Mouse (Mus musculus): ENCODE measurements around the gene Hoxc13. TPM values are rescaled to one million over a fixed set of nuclear protein-coding genes. Genes with fewer than 3 reads are reported as not detected.

The Hoxc13 gene
- total RNA-seq (2021) = not detected
- long read RNA-seq, experiment 1 = 0 reads
- long read RNA-seq, experiment 2 = 0 reads

DNA sequence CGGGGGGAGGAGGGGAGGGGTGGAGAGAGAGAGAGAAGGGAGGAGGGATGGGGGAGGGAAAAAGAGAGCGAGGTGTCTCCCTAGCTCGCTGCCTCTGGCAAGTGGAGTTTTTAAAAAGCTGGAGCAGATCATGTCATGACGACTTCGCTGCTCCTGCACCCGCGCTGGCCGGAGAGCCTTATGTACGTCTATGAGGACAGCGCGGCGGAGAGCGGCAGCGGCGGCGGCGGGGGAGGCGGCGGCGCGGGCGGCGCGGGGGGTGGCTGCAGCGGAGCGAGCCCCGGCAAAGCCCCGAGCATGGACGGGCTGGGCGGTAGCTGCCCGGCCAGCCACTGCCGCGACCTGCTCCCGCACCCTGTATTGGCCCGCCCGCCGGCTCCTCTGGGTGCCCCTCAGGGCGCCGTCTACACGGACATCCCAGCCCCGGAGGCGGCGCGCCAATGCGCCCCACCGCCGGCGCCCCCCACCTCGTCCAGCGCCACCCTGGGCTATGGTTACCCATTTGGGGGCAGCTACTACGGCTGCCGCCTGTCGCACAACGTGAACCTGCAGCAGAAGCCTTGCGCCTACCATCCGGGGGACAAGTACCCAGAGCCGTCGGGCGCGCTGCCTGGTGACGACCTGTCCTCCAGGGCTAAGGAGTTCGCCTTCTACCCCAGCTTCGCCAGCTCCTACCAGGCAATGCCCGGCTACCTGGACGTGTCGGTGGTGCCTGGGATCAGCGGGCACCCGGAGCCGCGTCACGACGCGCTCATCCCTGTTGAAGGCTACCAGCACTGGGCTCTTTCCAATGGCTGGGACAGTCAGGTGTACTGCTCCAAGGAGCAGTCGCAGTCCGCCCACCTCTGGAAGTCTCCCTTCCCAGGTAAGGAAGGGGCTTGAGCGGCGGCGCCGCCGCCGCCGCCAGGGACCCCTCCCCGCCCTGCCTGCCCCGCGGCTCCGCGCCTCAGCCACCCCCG lies at the start of gene Hoxc13:
TSS of gene Hoxc13 (plus strand) at position 51 of the 959 bp plus-strand sequence.
- DNase-seq = no peak

DNA sequence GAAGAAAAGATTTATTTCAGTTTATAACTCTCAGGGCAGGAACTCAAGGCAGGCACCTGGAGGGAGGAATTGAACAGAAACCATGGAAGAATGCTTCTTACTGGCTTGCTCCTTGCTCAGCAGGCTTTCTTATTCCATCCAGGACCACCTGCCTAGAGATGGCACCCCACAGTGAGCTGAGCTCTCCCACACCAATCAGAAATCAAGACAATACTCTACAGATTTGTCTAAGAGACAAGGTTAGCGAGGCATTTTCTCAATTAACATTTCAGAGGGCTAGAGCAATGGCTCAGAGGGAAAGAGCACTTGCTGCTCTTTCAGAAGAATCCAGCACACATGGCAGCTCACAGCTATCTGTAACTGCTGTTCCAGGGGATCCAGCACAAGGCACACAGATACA lies 35.1 kb upstream of the Hoxc13 start:
- DNase-seq = no peak

DNA sequence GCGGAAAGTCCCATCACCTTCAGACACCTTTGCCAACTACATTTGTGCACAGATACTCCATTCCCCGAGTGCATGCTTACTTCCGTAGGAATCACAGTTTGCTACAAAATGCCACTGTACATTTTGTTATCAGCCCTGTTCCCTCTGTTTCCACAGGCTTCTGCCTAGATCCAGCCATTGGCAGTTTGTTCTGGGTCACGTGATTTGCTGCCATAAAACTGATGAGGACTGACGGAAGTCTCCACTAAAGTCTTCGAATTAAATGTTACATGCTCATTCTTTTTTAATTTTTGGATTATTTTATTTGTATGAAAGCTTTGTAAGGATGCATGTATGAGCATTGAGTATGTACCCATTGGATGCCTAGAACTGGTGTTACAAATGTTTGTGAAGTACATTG lies 25.8 kb upstream of the Hoxc13 start:
- DNase-seq = no peak

DNA sequence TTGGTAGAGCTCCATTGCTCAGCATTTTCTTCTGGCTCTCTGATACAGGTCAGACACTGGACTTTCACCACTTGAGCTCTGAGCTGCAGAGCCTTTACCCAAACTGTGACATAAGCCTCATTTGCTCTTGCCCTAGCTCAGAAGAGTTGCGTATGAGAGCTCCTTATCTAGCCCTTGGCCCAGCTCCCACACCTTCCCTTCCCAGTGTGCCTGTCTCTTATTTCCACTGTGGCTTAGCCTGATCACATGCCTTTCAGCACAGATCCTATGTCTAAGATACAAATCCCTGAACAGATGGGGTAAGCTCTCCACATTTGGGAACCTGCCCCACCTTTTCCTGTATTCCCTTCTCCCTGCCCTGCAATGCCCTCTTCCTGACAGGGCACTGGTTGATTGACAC lies 16.0 kb upstream of the Hoxc13 start:
- no peak for DNase-seq

DNA sequence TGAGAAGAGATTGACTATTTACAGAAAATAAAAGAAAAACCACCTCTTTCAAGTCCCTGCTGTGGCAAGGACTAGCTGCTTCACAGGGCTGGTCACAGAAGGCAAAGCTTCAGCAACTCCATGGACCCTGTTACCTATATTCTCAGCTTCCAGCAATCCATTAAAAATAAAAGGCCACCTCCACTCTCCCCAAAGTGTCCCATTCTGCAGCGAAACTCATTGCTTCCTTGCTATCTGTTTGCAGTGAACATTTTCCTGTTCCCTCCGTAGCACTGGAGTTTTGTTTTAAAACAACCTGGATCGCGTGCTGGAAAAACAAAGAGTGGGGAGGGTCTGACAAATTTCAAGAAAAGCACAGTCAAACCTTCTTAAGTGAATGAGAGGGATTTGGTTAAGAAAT lies 11.4 kb upstream of the Hoxc13 start:
- no peak for DNase-seq

DNA sequence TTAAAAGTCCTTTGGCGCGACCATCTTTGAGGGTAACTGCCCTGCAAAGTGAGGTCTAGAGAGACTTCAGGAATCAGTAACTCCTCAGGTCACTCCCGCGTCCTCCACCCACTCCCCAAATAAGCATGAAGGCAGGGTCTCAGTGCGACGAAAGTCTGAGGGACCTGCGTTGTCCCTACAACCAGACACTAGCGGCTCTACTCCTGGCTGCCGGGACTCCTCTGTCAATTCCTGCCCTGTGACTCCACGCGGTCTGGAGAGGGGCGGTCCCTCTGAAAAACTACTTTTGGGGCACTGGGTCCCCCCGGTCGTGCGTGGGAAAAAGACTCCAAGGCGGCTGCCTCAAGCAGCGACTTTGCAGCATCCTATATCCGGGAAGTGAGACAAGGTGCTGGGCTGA lies 10.9 kb upstream of the Hoxc13 start:
- no peak for DNase-seq

DNA sequence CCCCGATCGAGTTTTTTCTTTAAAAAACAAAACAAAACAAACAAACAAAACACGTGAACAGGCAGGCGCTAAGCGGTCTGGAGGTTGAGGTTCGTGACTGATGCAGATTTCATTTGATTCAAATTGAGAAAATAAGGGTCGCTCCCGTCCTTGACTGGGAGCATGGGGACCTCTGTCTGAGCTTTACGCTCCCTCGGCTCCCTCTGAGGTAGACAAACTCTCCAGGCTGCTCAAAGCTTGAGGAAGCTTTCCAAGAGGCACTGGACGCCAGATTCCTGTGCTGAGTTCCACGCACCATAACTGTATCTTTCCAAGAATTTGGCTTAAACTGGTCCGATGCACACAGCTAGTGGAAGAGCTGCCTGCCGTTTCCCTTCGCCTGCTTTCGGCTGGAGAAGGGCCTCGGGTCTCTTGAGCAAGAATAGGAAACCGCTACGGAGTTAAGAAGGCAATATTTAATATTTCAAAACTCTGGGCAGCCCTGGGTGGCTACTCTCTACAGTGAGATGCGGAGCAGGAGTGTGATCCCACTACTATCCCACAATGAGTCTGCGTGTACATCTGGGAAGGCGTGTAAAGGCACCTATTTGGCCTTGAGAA lies 10.3 kb upstream of the Hoxc13 start:
- DNase-seq = no peak

DNA sequence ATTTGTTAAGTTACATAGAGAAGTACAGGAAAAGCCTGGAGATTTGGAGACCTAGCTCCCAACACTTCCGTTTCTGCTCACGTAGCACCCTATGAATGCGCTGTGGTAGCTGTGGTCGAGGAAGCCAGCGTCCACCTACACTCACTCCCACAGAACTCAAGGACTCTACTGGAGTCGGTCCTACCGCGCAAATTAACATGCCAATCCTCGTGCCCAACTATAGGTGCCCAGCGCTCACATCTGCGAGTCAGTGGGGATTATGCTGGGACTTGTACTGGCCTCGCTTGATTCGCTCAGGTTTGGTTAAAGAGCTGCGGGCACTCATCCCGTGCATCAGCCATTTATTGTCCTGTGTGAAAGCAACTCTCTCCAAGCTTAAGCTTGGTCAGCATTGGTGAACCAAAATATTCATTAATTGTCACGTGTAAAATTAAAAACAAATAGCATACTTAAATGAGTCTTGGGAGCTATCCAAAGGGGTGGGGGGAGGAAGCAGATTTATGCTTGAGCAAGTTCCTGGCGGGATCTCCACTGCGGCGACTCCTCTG lies 7.8 kb upstream of the Hoxc13 start:
- no peak for DNase-seq

DNA sequence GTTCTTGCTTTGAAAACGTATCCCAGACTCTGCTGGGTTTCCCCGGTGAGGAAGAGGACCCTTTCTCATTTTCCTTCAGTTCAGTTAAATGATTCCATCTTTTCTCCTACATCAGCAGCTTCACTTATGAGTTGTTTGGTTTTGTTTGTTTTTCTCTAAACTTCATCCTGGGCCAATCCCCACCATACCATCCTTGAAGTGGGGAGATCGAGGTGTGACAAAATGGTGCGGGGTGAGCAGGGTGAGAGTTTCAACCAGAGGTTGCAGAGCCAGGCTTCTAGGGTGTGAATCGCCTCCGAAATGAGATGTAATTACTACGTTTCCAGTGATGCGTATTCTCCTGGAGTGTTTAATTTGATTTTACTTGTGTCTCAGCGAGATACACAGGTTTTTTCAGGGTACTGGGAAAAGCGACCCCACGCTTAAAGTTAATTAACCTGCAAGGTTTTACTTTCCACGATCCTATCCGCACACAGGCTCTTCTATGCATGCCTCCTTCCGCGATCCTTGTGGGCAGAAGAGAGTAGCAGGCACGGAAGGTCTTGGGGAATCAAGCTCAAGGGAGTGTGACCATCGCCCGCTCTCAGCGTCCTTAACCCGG lies 2.8 kb upstream of the Hoxc13 start:
- DNase-seq = no peak

DNA sequence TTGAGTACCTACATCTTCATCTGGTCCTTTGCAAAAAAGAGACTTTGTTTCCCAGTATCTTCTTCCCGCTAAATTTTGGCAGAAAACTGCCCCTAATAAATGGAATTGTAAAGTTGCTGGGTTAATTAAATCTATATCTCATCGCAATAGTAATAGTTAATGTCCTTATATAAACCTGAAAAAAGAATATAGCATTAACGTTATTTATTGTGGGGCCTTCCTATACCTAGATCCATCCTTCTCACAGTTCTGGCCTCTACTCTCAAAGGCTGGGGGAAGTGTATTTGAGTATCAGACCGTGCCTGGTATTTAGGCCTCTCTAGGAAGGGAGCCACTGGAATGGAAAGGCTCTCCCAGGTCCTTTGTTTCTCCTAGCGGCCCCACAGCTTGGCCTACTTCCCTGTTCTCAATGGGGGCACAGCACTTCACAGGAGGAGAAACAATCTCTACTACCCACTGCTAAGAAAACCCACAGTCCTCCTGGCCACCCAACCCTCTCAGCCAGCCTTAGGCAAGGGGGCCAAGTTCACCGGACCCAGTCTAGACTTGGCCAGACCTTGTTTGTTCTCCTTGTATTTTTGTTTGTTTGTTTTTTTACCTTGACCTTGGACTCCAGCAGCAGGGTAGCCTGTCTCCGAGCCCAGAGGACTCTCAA lies 2.2 kb upstream of the Hoxc13 start:
- DNase-seq = no peak

DNA sequence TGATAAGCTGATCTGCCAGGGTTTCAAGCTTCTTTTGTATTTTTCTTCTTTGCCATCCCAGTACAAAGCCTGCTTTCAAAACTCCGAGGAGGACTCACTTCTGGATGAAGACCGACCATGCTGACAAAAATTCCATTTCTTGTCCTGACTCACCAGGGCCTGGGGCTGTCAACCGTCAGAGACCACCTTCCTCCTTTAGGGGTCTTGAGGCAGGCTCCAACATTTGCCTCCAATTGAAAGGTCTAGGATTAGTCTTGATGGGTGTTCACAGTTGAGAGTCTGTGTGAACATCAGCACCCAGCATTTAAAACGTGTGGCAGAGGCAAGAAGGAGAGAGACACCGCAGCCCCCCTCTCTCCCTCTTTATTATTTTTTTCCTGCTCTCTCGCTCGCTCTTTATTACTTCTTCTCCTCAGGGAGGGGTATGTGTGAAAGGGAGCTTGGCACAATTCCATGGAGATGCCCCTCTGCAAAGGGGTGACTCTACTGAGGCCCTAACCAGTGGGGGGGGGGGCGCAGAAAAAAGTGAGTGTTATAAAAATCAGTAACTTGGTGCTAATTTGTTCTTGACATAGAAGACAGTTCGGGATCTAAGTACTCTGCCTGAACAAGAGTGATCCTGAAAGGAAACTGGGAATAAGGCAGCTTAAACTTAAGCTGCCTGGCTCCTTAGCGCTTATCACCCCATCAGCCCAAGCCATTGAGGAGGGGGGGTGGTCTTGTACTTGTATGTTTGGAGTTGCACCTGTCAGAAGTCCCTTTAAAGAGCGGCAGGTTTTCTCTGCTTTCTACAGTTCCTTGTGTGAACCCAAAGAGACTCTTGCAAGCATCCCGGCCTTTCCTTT lies 1.3 kb upstream of the Hoxc13 start:
- no peak for DNase-seq

DNA sequence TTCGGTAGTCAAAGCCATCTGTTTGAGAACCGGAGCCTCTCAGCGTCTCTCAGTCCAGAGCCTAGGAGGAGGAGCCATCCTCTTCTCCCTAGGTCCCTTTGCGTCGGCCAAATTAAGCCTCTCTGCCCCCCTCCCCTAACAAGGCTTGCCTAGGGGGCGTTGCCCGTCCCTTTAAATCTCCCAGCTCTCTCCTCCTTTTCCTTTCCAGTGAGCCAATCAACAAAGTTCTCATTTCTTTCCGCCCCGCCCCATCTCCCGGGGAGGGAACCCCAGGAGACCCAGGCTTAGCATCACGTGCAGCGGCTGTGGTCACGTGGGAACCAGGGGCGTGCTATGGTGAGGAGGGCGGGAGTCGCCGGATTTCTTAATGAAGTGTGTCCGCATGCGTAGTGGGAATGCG lies 284 bp upstream of the Hoxc13 start:
- DNase-seq = peak; percentile 67

DNA sequence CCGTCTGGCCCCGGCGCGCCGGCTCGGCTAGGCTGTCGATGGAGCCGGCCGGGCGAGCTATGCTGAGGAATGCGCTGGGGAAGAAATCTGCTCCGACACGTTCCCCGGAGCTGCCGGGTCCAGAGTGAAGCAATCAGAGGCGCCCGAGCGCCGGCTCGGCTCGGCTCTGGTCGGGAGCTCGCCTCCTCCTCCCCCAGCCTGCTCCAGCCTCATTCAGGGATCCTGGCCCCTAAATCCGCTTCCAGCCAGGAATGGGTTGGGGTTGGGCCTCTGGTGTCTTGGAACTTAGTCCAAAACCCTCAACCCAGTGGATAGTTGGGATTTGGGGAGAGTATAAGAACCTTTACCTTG lies 1.1 kb downstream of the Hoxc13 start:
- DNase-seq = peak; percentile 23

DNA sequence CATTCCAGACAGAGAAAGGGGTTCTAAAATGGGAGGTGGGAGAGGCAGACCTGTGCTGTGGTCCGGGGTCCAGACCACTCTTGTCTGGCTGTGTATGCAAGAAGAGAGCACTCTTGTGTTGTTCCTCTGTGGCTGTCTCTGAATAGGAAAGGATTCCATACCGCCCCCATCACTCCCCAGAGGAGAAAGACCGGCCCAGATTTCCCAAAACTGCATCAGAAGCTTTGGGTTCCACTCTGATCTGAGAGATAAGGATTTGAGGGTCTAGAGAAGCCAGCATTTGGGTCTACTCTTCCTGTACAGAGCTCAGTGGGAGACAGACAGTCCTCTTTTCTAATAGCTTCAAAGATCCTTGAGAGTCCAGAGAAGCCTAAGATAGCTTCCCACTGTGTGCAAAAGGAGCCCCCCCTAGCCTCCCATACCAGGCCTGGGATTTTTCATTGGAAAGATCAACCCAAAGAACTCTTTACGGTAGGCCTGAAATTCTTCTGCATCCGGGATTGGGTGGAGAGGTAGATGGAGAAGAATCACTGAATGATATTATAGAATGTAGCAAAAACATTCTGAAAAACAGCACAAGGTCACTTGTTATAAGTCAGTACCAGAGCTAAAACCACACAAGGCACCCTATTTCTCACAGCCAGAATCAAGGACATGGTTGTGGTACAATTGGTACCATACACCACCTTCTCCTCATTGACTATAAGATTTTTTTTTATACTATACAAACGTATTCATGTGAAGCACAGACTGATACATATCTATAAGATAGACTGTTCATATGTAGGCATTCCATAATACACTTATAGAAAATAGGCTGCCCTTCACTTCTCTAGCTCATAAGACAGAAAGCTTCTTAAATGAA lies 2.0 kb downstream of the Hoxc13 start:
- no peak for DNase-seq

DNA sequence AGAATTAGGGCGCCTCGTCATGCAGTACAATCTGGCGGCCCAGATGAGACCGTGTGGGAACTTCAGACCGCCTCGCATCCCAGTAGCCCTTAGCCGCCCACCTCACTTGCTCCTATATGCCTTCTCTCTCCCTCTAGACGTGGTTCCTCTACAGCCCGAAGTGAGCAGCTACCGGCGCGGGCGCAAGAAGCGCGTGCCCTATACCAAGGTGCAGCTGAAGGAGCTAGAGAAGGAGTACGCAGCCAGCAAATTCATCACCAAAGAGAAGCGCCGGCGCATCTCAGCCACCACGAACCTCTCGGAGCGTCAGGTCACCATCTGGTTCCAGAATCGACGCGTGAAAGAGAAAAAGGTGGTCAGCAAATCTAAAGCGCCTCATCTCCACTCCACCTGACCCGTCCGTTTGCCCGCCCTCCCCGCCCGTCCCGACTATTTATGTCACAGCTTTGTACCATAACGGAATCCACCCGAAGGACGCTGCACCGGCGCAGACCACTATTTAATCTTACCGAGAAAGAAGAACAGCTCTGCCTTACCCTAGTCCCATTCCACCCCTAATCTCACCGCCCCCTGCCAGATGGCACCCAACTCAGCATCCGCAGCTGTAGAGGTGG lies 6.2 kb downstream of the Hoxc13 start:
- DNase-seq = no peak

DNA sequence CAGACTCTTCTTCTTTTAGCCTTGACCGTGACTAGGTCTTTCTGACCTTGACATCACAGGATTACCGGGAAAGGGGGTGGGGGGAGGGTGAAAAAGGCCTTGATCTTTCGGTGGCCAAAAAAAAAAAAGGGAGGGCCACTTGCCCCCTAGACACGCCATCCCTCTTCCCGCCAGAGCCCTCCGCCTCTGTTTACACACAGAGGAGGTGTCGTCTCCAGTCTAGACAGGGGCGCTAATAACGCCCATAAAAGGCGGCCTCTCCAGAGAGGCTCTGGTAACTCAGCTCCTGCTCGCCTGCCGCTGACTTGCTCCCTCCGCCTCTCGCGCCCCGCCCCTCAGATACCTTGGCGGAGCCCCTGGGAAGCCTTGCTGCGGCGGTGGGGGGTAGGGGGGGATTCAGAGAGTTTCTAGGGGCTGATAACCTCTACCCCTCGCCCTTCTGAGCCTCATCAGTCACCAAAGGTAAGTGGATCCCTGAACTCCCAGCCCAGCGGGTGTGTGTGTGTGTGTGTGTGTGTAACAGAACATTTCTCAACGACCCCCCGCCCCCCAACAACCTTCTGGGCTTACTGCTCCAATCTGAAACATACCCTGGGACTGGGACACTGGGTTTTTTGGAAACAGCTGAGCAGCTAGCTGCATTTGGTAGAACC lies 10.9 kb downstream of the Hoxc13 start:
- DNase-seq = no peak

DNA sequence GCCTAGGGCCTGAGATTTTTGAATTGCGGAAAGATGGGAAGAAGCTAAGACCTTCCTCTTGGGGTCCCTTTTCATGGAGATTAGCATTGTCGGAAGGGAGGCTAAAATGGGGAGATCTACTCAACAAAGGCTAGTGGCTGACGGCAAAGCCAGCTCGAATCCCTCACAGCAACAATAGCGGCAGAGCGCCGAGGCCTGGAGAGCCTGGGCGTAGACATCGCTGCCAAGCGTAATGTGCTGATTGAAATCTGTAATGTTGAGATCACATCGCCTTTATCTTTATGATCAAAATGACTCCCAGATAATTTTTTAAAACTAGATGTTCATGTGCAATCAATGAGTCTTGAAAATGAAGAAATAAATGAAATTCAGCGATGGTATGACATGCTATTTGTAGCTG lies 13.5 kb downstream of the Hoxc13 start:
- no peak for DNase-seq

DNA sequence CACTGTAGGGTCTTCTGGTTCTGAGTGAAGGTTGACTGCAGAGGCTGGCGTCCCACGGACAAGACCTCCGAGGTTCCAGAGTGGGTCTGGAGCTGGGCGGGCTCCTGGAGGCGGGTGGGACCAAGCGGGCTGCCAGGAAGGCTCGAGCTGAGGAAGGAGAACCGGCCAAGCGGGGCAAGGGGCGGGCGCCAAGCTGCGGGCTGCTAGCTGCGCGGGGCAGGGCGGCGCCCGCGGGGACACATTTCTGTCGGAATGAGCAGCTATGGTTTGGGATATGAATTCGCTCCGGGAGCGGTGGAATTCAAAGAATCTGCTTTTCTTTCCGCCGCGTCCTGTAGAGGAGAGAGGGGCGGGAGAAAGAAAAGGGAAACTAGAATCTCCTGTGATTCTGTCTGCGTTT lies 14.0 kb downstream of the Hoxc13 start:
- DNase-seq = no peak

DNA sequence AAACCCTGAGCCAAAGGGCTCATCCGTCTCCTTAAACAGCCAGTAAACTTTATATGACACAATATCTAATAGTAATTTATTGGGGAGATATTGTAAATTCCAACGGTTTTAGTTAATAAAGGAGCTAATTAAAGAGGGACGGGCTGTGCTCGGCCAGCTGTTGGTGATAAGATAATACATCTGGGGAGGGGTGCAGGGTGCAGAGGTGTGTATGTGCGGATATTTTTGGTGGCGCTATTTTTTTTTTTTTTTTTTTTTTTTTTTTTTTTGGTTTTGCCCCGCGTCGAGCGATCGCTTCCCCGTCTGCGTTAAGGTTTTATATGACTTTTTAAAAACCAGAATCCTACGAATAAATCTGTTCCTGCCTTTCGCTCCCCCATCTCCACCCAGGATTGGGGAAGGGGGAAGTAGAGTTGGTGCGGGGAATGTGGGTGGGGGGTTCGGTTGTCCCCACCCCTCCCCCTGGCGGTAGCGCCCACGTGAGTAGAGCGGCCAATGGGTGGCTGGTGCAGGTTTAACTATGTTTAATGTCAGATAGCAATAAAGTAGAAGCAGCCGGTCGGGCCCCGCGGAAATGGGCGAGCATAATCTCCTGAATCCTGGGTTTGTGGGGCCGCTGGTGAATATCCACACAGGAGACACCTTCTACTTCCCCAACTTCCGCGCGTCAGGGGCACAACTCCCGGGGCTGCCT lies 15.5 kb downstream of the Hoxc13 start, which contains the start of gene Hoxc12:
TSS of gene Hoxc12 (plus strand) at position 479 of the 694 bp plus-strand sequence.
- DNase-seq = no peak

All from gastrocnemius, postnatal 25 days (tissue).